Mouse (Mus musculus): ENCODE data around the gene Ankrd50.

DNA sequence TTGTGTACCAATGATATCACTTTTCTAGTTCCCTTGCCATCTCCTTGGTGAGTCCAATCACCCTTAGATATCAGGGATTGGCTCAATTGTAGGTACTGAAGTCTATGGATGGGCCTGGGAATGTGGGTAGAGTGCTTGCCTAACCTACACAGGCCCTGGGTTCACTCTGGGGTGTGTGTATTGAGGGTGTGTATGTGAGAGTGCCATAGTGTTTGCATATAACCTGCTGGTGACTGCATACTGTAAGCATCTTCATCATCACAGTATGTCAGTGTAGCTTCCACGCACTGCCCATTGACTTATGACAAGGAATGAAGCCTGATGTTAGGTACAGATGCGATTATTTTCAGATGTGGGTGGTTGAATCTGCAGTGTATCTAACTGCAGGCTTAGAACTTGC is 17.1 kb upstream of the Ankrd50 start:
- no peak for TF ChIP-seq CTCF (conservative IDR thresholded peaks at IDR 0.05; ENCODE audit: insufficient read depth, insufficient read length, low read depth, low read length)
- no peak for TF ChIP-seq POLR2A (IDR thresholded peaks at IDR 0.05; ENCODE audit: low read depth, low read length)
